Mouse (Mus musculus): ENCODE measurements at regions not wholly inside any gene's neighbourhood (a gene's known extent, or its start where the extent isn't known, plus 50 kb on each side); places are given as distances from the start of the nearest gene placed in this dataset.

GRCm38 (mm10) chr9:46511307-46511706 is 191.5 kb upstream of the 4931429L15Rik start:
- no peak for DNase-seq (ENCODE audit: low spot score)

- DNase-seq (ENCODE audit: low spot score): no peak
These were observed 190.1 kb upstream of the 4931429L15Rik start for GRCm38 (mm10) chr9:46509896-46510295.

- no peak for DNase-seq (ENCODE audit: low spot score)
These were observed 189.7 kb upstream of the 4931429L15Rik start for GRCm38 (mm10) chr9:46509458-46509857.

GRCm38 (mm10) chr9:46507036-46507435 is 187.2 kb upstream of the 4931429L15Rik start:
- no peak for DNase-seq (ENCODE audit: low spot score)

- no peak for DNase-seq (ENCODE audit: low spot score)
These were observed 184.8 kb upstream of the 4931429L15Rik start for GRCm38 (mm10) chr9:46504536-46504935.

GRCm38 (mm10) chr9:46504133-46504416 is 184.3 kb upstream of the 4931429L15Rik start:
- DNase-seq (ENCODE audit: low spot score): no peak

GRCm38 (mm10) chr9:46503321-46504132 is 183.7 kb upstream of the 4931429L15Rik start:
- DNase-seq (ENCODE audit: low spot score): no peak

- no peak for DNase-seq (ENCODE audit: low spot score)
These were observed 179.6 kb upstream of the 4931429L15Rik start for GRCm38 (mm10) chr9:46499426-46499825.

- no peak for DNase-seq (ENCODE audit: low spot score)
These were observed 179.1 kb upstream of the 4931429L15Rik start for GRCm38 (mm10) chr9:46498861-46499260.

- no peak for DNase-seq (ENCODE audit: low spot score)
These were observed 175.5 kb upstream of the 4931429L15Rik start for GRCm38 (mm10) chr9:46495276-46495675.

GRCm38 (mm10) chr9:46482859-46483443 is 163.2 kb upstream of the 4931429L15Rik start:
- DNase-seq (ENCODE audit: low spot score): no peak

- no peak for DNase-seq (ENCODE audit: low spot score)
These were observed 162.5 kb upstream of the 4931429L15Rik start for GRCm38 (mm10) chr9:46482034-46482858.

GRCm38 (mm10) chr9:46481491-46481890 is 161.7 kb upstream of the 4931429L15Rik start:
- no peak for DNase-seq (ENCODE audit: low spot score)

- DNase-seq (ENCODE audit: low spot score): no peak
These were observed 160.4 kb upstream of the 4931429L15Rik start for GRCm38 (mm10) chr9:46480080-46480690.

- no peak for DNase-seq (ENCODE audit: low spot score)
These were observed 158.8 kb upstream of the 4931429L15Rik start for GRCm38 (mm10) chr9:46478611-46479010.

- no peak for DNase-seq (ENCODE audit: low spot score)
These were observed 156.7 kb upstream of the 4931429L15Rik start for GRCm38 (mm10) chr9:46476516-46476915.

GRCm38 (mm10) chr9:46473681-46474080 is 153.9 kb upstream of the 4931429L15Rik start:
- DNase-seq (ENCODE audit: low spot score): no peak

GRCm38 (mm10) chr9:46469521-46469920 is 149.7 kb upstream of the 4931429L15Rik start:
- DNase-seq (ENCODE audit: low spot score): no peak

- DNase-seq (ENCODE audit: low spot score): no peak
These were observed 148.5 kb upstream of the 4931429L15Rik start for GRCm38 (mm10) chr9:46468306-46468705.

- DNase-seq (ENCODE audit: low spot score): no peak
These were observed 147.9 kb upstream of the 4931429L15Rik start for GRCm38 (mm10) chr9:46467671-46468070.

- DNase-seq (ENCODE audit: low spot score): no peak
These were observed 142.9 kb upstream of the 4931429L15Rik start for GRCm38 (mm10) chr9:46462681-46463080.

- no peak for DNase-seq (ENCODE audit: low spot score)
These were observed 138.2 kb upstream of the 4931429L15Rik start for GRCm38 (mm10) chr9:46457945-46458344.

Data from urinary bladder, postnatal 10 days (tissue).